Mouse (Mus musculus) liver, embryonic 14.5 days (tissue): ENCODE measurements around the gene Wdr31.

Experiments
- CTCF ChIP-seq: IDR thresholded peaks from 2 replicates; pipeline ENCODE4 v1.5.1; 2016; ENCODE audit warnings: antibody characterized with exemption, low read depth, control low read depth
- EP300 ChIP-seq: IDR thresholded peaks from 2 replicates; pipeline ENCODE4 v1.6.1; 2016; ENCODE audit warnings: antibody characterized with exemption, low read depth

DNA sequence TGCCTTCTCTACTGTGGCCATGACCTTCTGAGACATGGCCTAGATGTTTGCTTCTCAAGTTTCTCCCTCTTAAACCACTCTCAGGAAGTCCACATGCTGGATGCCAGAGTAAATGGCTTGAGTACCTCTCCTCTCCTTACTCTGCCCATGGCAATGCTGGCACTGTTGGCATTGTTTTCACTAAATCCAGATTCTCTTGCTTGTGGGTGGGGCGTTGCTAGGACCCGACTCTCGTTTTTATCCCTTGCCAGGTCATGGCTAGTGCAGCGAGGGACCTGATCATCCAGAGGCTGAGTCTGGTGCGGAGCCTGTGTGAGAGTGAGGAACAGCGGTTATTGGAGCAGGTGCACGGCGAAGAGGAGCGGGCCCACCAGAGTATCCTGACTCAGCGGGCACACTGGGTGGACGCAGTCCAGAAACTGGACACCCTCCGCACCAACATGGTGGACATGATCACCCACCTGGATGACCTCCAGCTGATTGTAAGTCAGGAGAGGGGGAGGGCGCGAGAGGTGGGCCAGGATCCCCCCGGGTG lies 15.5 kb upstream of the Wdr31 start:
- no peak for TF ChIP-seq CTCF
- TF ChIP-seq EP300 = no peak
